Mouse (Mus musculus) brain, embryonic 14.5 days (tissue): ENCODE results near the gene Limch1.

Source experiments
- CTCF ChIP-seq: fragments of 200-500 bp; IDR thresholded peaks from 2 replicates; pipeline ENCODE4 v1.5.1; 2012; ENCODE audit warnings: inconsistent platforms, mild to moderate bottlenecking, moderate library complexity, borderline replicate concordance; ENCODE audit not compliant: insufficient read depth, insufficient read length; ENCODE audit errors: extremely low read depth
- POLR2A ChIP-seq: fragments of 200-500 bp; IDR thresholded peaks from 2 replicates; pipeline ENCODE4 v1.6.1; 2012; ENCODE audit warnings: mild to moderate bottlenecking, inconsistent platforms, borderline replicate concordance; ENCODE audit not compliant: poor library complexity, insufficient read depth, insufficient read length, severe bottlenecking; ENCODE audit errors: extremely low read depth

DNA sequence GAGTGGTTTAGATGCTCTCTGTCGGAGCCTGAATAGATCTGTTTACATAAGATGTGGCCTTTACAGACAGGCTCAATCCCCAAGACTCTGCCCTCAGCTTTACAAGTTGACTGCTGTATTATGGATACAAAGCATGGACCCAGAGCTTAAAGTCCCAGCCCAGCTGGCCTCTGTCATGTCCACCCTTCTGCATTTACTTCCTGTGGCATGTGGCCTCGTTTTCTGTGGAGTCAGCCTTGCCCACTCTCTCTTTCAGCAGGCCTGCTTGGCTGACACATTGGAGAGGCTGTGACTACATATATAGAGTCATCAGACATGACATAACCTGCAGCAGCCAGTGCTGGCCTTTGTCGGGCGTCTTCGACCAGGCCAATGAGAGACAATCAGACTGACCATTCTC is 37.8 kb upstream of the Limch1 start:
- TF ChIP-seq CTCF (no peak), POLR2A (no peak)
